Mouse (Mus musculus) stomach, embryonic 16.5 days (tissue): ENCODE data around the gene S100a11. TPM values are rescaled to one million over a fixed set of nuclear protein-coding genes. Genes with fewer than 3 reads are reported as not detected.

Experiments used
- ATAC-seq: fragments of 200-750 bp; cut with Nextera tagmentation; 2 replicates; pipeline ENCODE4 v1.8.0; 2017; ENCODE audit warnings: moderate number of reproducible peaks, moderate TSS enrichment; ENCODE audit not compliant: insufficient read depth, low FRiP score
- H3K27ac ChIP-seq: fragments of 300-500 bp; sonication (generic); 2 replicates; pipeline ENCODE4 v1.5.1; 2014; ENCODE audit warnings: low read length
- H3K27me3 ChIP-seq: fragments of 300-500 bp; sonication (generic); 2 replicates; pipeline ENCODE4 v1.6.1; 2014; ENCODE audit warnings: low read length, control low read depth, mixed read lengths; ENCODE audit not compliant: control insufficient read depth, insufficient read depth
- H3K36me3 ChIP-seq: fragments of 300-500 bp; sonication (generic); 2 replicates; pipeline ENCODE4 v1.6.1; 2014; ENCODE audit warnings: low read length; ENCODE audit not compliant: control insufficient read depth, insufficient read depth
- H3K4me1 ChIP-seq: fragments of 300-500 bp; sonication (generic); 2 replicates; pipeline ENCODE4 v1.6.1; 2014; ENCODE audit warnings: low read length, control low read depth, mixed read lengths; ENCODE audit not compliant: control insufficient read depth, insufficient read depth
- H3K4me2 ChIP-seq: fragments of 300-500 bp; sonication (generic); 2 replicates; pipeline ENCODE4 v1.6.1; 2014; ENCODE audit warnings: low read depth, low read length, mixed read lengths
- H3K4me3 ChIP-seq: fragments of 300-500 bp; sonication (generic); replicated peaks from 2 replicates; pipeline ENCODE4 v1.5.1; 2014; ENCODE audit warnings: mild to moderate bottlenecking, low read length
- H3K9ac ChIP-seq: fragments of 300-500 bp; sonication (generic); 2 replicates; pipeline ENCODE4 v1.6.1; 2014; ENCODE audit warnings: low read length
- H3K9me3 ChIP-seq: fragments of 300-500 bp; sonication (generic); replicated peaks from 2 replicates; pipeline ENCODE4 v1.6.1; 2016; ENCODE audit warnings: low read length, control low read depth; ENCODE audit not compliant: control insufficient read depth
- WGBS: fragments of 180-500 bp; shearing (Covaris S2); extraction: QIAGEN DNeasy Blood & Tissue Kit; methylation state at CpG from one replicate; pipeline ENCODE4 v1.1.7; 2014; 5-methylcytosine and 5-hydroxymethylcytosine counted together
- polyA plus RNA-seq: library from polyadenylated mRNA; unstranded; fragments of >200 nt; fragmentation: Nextera tagmentation; extraction: Ambion mirVana; gene quantifications from 2 replicates; pipeline ENCODE4 v1.2.1, GENCODE M21; 2015

Gene S100a11
- polyA plus RNA-seq, 1 experiment from 2014 or later, result 2,104 TPM

GRCm38 (mm10) chr3:93499129-93499528, 21.2 kb upstream of the S100a11 start:
- 0 out of 2 replicates have a peak, but pooled peaks cover 3% of the 10 kb centered on the region for H3K9me3 ChIP-seq
- H3K9ac ChIP-seq, result no peak overlapping the region
- no peak overlapping the region for H3K4me3 ChIP-seq
- H3K27me3 ChIP-seq, result no peaks in the 10 kb centered on the region
- no peaks in the 10 kb centered on the region for H3K36me3 ChIP-seq
- H3K27ac ChIP-seq, result no peak overlapping the region
- H3K4me2 ChIP-seq, result no peak overlapping the region
- H3K4me1 ChIP-seq, result no peaks in the 10 kb centered on the region
- ATAC-seq, result no peak

GRCm38 (mm10) chr3:93504536-93505189, 15.6 kb upstream of the S100a11 start:
- Histone ChIP-seq H3K9me3 (0 out of 2 replicates have a peak, but pooled peaks cover 3% of the 10 kb centered on the region), H3K27ac (no peak overlapping the region), H3K4me1 (no peaks in the 10 kb centered on the region), H3K4me2 (no peak overlapping the region), H3K4me3 (no peak overlapping the region), H3K9ac (no peak overlapping the region), H3K36me3 (no peaks in the 10 kb centered on the region), H3K27me3 (no peaks in the 10 kb centered on the region)
- 79% methylated on average over 7 of the region's 7 CpGs for WGBS
- ATAC-seq, result no peak

- 26% methylated on average over 30 of the region's 30 CpGs for WGBS
- Histone ChIP-seq H3K9ac (peak overlapping the region; percentile 19; the same call in 1 of the 2 replicates), H3K36me3 (no peaks in the 10 kb centered on the region), H3K27me3 (no peaks in the 10 kb centered on the region), H3K4me3 (peak overlapping the region; percentile 12), H3K4me2 (peak overlapping the region; percentile 38), H3K4me1 (no peaks in the 10 kb centered on the region), H3K9me3 (0 out of 2 replicates have a peak, but pooled peaks cover 3% of the 10 kb centered on the region), H3K27ac (peak overlapping the region; percentile 88)
- ATAC-seq, result peak; percentile 93
Observed at GRCm38 (mm10) chr3:93505960-93506863, 14.1 kb upstream of the S100a11 start.

- Histone ChIP-seq H3K36me3 (no peaks in the 10 kb centered on the region), H3K9me3 (0 out of 2 replicates have a peak, but pooled peaks cover 3% of the 10 kb centered on the region), H3K4me2 (0 out of 2 replicates have a peak overlapping the region, but pooled peaks have one; percentile 38), H3K9ac (no peak overlapping the region), H3K27ac (peak overlapping the region; percentile 88), H3K27me3 (no peaks in the 10 kb centered on the region), H3K4me3 (no peak overlapping the region), H3K4me1 (no peaks in the 10 kb centered on the region)
- ATAC-seq, result peak; percentile 80
- 58% methylated on average over 5 of the region's 5 CpGs for WGBS
Observed at GRCm38 (mm10) chr3:93506881-93507325, 13.4 kb upstream of the S100a11 start.

GRCm38 (mm10) chr3:93509301-93509700, 11.0 kb upstream of the S100a11 start:
- no peak overlapping the region for H3K4me3 ChIP-seq
- H3K27ac ChIP-seq, result no peak overlapping the region
- ATAC-seq, result no peak
- 40% methylated on average over 1 of the region's 1 CpGs for WGBS
- no peaks in the 10 kb centered on the region for H3K4me1 ChIP-seq
- no peaks in the 10 kb centered on the region for H3K9me3 ChIP-seq
- no peaks in the 10 kb centered on the region for H3K36me3 ChIP-seq
- no peak overlapping the region for H3K9ac ChIP-seq
- no peak overlapping the region for H3K4me2 ChIP-seq
- H3K27me3 ChIP-seq, result no peaks in the 10 kb centered on the region

- 44% methylated on average over 1 of the region's 1 CpGs for WGBS
- ATAC-seq, result no peak
- Histone ChIP-seq H3K36me3 (no peaks in the 10 kb centered on the region), H3K27me3 (no peaks in the 10 kb centered on the region), H3K4me2 (no peak overlapping the region), H3K4me1 (no peaks in the 10 kb centered on the region), H3K9ac (no peak overlapping the region), H3K27ac (no peak overlapping the region), H3K4me3 (no peak overlapping the region), H3K9me3 (no peaks in the 10 kb centered on the region)
Observed at GRCm38 (mm10) chr3:93511036-93511435, 9.3 kb upstream of the S100a11 start.

- ATAC-seq, result no peak
- no peak overlapping the region for H3K4me3 ChIP-seq
- WGBS, result 91% methylated on average over 1 of the region's 1 CpGs
Observed at GRCm38 (mm10) chr3:93511801-93512200, 8.5 kb upstream of the S100a11 start.

GRCm38 (mm10) chr3:93512386-93513101, 7.7 kb upstream of the S100a11 start:
- H3K4me2 ChIP-seq, result no peak overlapping the region
- no peak overlapping the region for H3K27ac ChIP-seq
- no peak overlapping the region for H3K4me3 ChIP-seq
- H3K27me3 ChIP-seq, result no peaks in the 10 kb centered on the region
- H3K4me1 ChIP-seq, result no peaks in the 10 kb centered on the region
- ATAC-seq, result no peak
- H3K36me3 ChIP-seq, result no peaks in the 10 kb centered on the region
- H3K9ac ChIP-seq, result no peak overlapping the region
- WGBS, result 73% methylated on average over 7 of the region's 7 CpGs
- no peaks in the 10 kb centered on the region for H3K9me3 ChIP-seq

More at GRCm38 (mm10) chr3:93511801-93512200, 8.5 kb upstream of the S100a11 start:
- Histone ChIP-seq H3K4me1 (no peaks in the 10 kb centered on the region), H3K9me3 (no peaks in the 10 kb centered on the region), H3K9ac (no peak overlapping the region), H3K4me2 (no peak overlapping the region), H3K36me3 (no peaks in the 10 kb centered on the region), H3K27ac (no peak overlapping the region), H3K27me3 (no peaks in the 10 kb centered on the region)
